Mouse (Mus musculus) limb, embryonic 14.5 days (tissue): ENCODE measurements around the gene Acp7. TPM values are rescaled to one million over a fixed set of nuclear protein-coding genes. Genes with fewer than 3 reads are reported as not detected.
A peak's percentile ranks its signal among the peaks of the same experiment; 100 is the strongest.

ENCODE experiments used
- ATAC-seq: fragments of 200-750 bp; cut with Nextera tagmentation; 2 replicates; pipeline ENCODE4 v1.8.0; 2017; ENCODE audit warnings: low read depth, moderate number of reproducible peaks, moderate TSS enrichment; ENCODE audit not compliant: low FRiP score
- DNase-seq: peaks from one replicate; pipeline ENCODE4 v3.0.0-alpha.2; 2015; ENCODE audit warnings: low spot score
- H3K27ac ChIP-seq: fragments of 300-500 bp; sonication (generic); replicated peaks from 2 replicates; pipeline ENCODE4 v1.5.1; 2014; ENCODE audit warnings: low read depth, mild to moderate bottlenecking, low read length, moderate library complexity, mixed read lengths
- H3K27me3 ChIP-seq: fragments of 300-500 bp; sonication (generic); 2 replicates; pipeline ENCODE4 v1.6.1; 2014; ENCODE audit warnings: low read length, mixed read lengths; ENCODE audit not compliant: control insufficient read depth, insufficient read depth
- H3K36me3 ChIP-seq: fragments of 300-500 bp; sonication (generic); 2 replicates; pipeline ENCODE4 v1.6.1; 2014; ENCODE audit warnings: mild to moderate bottlenecking, low read length, moderate library complexity, mixed read lengths; ENCODE audit not compliant: control insufficient read depth, insufficient read depth
- H3K4me1 ChIP-seq: fragments of 300-500 bp; sonication (generic); 2 replicates; pipeline ENCODE4 v1.6.1; 2014; ENCODE audit warnings: antibody characterized with exemption, low read length, mixed read lengths; ENCODE audit not compliant: control insufficient read depth, insufficient read depth
- H3K4me2 ChIP-seq: fragments of 300-500 bp; sonication (generic); replicated peaks from 2 replicates; pipeline ENCODE4 v1.6.1; 2014; ENCODE audit warnings: low read depth, mild to moderate bottlenecking, low read length, moderate library complexity; ENCODE audit not compliant: severe bottlenecking
- H3K4me3 ChIP-seq: fragments of 300-500 bp; sonication (generic); replicated peaks from 2 replicates; pipeline ENCODE4 v1.5.1; 2014; ENCODE audit warnings: low read length
- H3K9ac ChIP-seq: fragments of 300-500 bp; sonication (generic); 2 replicates; pipeline ENCODE4 v1.6.1; 2014; ENCODE audit warnings: mild to moderate bottlenecking, low read depth, low read length, moderate library complexity; ENCODE audit not compliant: severe bottlenecking
- H3K9me3 ChIP-seq: fragments of 300-500 bp; sonication (generic); 2 replicates; pipeline ENCODE4 v1.6.1; 2016; ENCODE audit warnings: low read length; ENCODE audit not compliant: control insufficient read depth
- POLR2A ChIP-seq: fragments of 200-500 bp; IDR thresholded peaks from 2 replicates; pipeline ENCODE4 v1.8.0; 2012; ENCODE audit warnings: inconsistent platforms, mild to moderate bottlenecking, moderate library complexity, borderline replicate concordance; ENCODE audit not compliant: insufficient read depth, insufficient read length; ENCODE audit errors: extremely low read depth
- WGBS: fragments of 180-500 bp; shearing (Covaris S2); extraction: QIAGEN DNeasy Blood & Tissue Kit; methylation state at CpG from one replicate; pipeline ENCODE4 v1.1.7; 2014; 5-methylcytosine and 5-hydroxymethylcytosine counted together
- polyA plus RNA-seq, 2 experiments: library from polyadenylated mRNA; depleted of rRNA in 1 of 2; stranded (reverse) in 1 of 2; unstranded in 1 of 2; fragments of >200 nt; fragmentation: Nextera tagmentation in 1 of 2; extraction: Ambion mirVana in 1 of 2; gene quantifications; 2 replicates each; pipeline versions ENCODE4 v1.2.1 to v1.2.3; 2012 to 2014

Gene Acp7
- polyA plus RNA-seq, 2 experiments = 0.08 to 0.10 TPM

DNA sequence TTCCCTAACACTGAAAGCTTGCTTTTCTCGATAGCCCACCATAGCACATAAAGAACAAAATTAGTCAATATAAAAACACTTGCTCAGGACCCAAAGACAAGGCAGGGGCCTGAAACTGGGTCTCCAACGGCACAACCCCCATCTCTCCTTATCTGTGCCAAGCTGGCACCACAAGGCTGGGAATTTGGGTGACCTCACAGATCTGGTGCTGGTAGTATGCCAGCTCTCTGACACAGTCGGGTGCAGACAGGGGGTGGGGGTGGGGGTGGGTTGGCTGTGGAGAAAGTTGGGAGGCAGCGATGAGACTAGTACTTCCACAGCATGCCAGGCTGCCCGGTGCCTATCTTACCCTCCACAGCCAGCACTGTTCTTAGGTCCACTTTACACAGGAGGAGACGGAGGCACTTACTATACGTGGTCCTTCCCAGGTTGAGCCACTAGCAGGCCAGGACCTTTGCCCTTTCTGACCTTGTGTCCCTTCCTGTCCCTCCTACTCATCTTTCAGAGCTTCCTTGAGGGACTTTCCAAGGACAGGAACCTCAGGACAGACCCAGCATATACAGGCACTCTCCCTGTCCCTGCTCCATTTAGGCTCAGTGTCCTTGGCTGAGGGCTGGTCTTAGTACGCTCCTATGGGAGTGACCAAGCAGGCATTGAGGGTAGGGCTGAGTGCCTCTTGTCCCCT is 35.2 kb downstream of the Acp7 start:
- Histone ChIP-seq H3K27ac (no peak overlapping the region), H3K4me2 (peak overlapping the region; percentile 59), H3K4me1 (peaks cover 22% of the 10 kb centered on the region), H3K36me3 (0 out of 2 replicates have a peak, but pooled peaks cover 2% of the 10 kb centered on the region), H3K4me3 (no peak overlapping the region), H3K9me3 (no peaks in the 10 kb centered on the region), H3K27me3 (no peaks in the 10 kb centered on the region), H3K9ac (no peak overlapping the region)
- ATAC-seq = no peak
- no peak for TF ChIP-seq POLR2A
- no peak for DNase-seq
- 74% methylated on average over 8 of the region's 8 CpGs for WGBS

DNA sequence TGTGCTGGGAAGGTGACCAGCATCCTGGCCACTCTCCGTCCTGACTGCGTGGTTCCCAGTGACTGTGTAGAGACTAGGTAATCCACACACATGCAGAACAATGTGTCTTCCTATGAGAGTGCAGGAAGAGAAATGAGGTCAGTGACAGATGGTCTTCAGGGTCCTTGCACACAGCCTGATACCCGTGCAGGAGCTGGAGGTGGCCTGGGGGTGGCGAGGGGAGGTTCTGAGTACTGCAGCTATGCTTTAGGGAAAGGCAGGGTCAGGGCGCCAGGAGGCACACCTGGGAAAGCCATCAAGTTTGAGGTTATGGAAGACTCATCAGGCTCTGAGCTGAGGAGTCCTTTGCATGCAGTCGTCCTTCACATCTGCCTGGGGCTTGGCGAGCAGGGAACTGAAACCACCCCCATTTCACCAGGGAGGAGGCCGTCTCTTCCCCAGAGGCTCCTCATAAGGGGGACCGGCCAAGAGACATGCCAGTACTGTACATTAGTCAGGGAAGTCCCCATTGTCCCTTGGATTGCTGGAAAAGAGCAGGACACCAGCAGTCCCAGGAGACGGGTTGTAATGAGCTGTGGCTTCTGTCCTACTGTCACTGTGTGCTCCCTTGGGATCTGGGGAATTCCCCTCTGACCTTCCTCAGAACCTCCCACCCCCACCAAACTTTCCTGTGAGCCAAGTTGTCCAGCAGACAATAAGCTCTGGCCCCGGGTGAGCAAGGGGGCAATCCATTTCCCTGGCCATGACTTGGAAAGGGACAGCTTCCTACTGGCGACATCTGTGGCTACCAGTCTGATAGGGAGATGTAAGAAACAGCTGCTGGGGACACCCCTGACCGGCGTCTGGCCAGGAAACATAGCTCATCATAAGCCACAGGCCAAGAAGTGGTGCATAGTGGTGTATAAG is 37.7 kb downstream of the Acp7 start:
- DNase-seq (peak; percentile 13), ATAC-seq (no peak)
- H3K4me1 ChIP-seq = peaks cover 24% of the 10 kb centered on the region
- no peak overlapping the region; the same call in 1 of the 2 replicates for H3K4me2 ChIP-seq
- H3K9ac ChIP-seq = no peak overlapping the region
- H3K9me3 ChIP-seq = no peaks in the 10 kb centered on the region
- H3K27ac ChIP-seq = peak overlapping the region; percentile 38; the same call in 1 of the 2 replicates
- H3K36me3 ChIP-seq = 0 out of 2 replicates have a peak, but pooled peaks cover 2% of the 10 kb centered on the region
- 47% methylated on average over 14 of the region's 14 CpGs for WGBS
- H3K4me3 ChIP-seq = no peak overlapping the region
- H3K27me3 ChIP-seq = no peaks in the 10 kb centered on the region
- no peak for TF ChIP-seq POLR2A

DNA sequence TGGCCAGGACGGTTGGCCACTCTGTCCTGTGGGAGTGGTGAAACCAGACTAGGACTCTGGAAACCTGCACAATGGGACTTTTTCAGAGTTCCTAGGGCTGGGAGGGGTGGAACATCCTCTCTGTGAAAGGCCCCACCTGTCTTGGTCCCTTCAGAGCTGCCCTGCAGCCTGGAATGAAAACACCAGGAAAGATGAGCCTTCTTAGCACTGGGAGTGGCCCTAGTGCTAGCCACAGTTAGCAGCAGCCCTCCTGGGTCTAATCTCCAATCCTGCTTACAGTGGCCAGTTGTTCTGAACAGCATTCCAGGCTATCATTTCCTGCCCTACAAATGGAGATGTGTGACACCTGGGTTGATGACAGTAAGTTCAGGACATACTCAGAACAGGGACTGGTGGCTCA is 39.3 kb downstream of the Acp7 start:
- Histone ChIP-seq H3K9me3 (no peaks in the 10 kb centered on the region), H3K9ac (no peak overlapping the region), H3K27me3 (no peaks in the 10 kb centered on the region), H3K4me2 (no peak overlapping the region), H3K27ac (no peak overlapping the region), H3K36me3 (0 out of 2 replicates have a peak, but pooled peaks cover 2% of the 10 kb centered on the region), H3K4me1 (peaks cover 36% of the 10 kb centered on the region), H3K4me3 (no peak overlapping the region)
- DNase-seq (no peak), ATAC-seq (no peak)
- 88% methylated on average over 1 of the region's 1 CpGs for WGBS
- no peak for TF ChIP-seq POLR2A

DNA sequence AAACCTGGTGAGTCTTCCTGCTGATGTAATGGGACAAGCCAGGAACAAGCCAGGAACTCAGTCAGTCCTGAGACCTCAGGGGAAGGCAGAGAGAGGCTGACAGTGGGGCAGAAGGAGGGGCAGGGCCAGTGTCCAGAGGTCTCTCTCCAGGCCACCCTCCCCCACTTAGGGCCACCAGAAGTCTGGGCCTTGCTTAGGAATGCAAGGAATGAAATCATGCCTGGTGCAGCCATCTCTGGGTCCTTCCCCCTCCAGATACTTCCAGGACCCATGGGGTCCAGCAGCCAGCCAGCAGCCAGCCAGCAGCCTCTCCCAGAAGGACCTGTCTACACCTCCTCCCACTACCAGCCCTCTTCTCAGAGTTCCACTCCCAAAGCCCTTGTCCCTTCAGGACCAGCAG is 43.5 kb downstream of the Acp7 start:
- ATAC-seq (0 out of 2 replicates have a peak, but pooled peaks have one; percentile 23), DNase-seq (no peak)
- H3K4me2 ChIP-seq = no peak overlapping the region
- H3K4me1 ChIP-seq = peaks cover 30% of the 10 kb centered on the region
- no peak overlapping the region for H3K27ac ChIP-seq
- no peak overlapping the region for H3K4me3 ChIP-seq
- H3K27me3 ChIP-seq = no peaks in the 10 kb centered on the region
- TF ChIP-seq POLR2A = no peak
- peak overlapping the region; percentile 34 for H3K9ac ChIP-seq
- 0 out of 2 replicates have a peak, but pooled peaks cover 2% of the 10 kb centered on the region for H3K36me3 ChIP-seq
- no peaks in the 10 kb centered on the region for H3K9me3 ChIP-seq

DNA sequence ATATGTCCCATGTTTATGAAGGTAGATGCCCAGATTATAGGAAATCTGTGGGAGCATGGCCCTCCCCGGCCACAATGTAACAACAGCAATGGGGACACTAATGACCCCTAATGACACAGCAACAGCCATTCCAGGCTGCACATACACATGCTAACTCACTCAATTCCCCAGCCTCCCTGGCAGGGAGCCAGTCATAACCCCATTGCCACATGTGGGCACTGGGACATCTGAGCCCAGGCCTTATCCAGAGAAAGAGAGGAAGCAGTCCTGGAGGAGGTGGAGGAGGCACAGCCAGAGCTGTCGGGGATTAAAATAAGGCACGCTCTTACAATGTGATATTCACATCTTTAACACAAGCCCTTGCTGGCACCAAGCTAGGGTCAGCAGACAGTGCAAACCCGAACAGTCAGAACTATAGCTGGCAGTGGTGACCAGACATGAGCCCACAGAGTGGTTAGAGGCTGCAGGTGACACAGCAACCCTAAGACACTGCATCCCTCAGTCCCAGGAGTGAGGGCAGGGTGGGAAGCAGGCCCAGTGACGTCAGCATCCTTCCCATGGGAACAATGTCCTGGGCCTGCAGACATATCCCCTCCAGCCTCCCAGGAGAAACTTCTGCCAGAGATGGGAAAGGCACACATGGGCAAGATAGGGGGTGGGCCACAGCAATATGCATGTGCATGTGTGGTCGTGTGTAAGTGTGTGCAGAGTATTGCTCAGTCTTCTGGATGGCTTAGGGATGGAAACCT is 44.3 kb downstream of the Acp7 start:
- Histone ChIP-seq H3K9me3 (no peaks in the 10 kb centered on the region), H3K9ac (peak overlapping the region; percentile 1), H3K4me3 (no peak overlapping the region), H3K4me2 (no peak overlapping the region), H3K27me3 (no peaks in the 10 kb centered on the region), H3K27ac (peak overlapping the region; percentile 48; the same call in 1 of the 2 replicates), H3K4me1 (peaks cover 30% of the 10 kb centered on the region), H3K36me3 (no peaks in the 10 kb centered on the region)
- TF ChIP-seq POLR2A = no peak
- WGBS = 44% methylated on average over 6 of the region's 6 CpGs
- DNase-seq (peak; percentile 26), ATAC-seq (no peak)
